Mouse (Mus musculus) kidney, postnatal 25 days (tissue): ENCODE results near the gene Tshb.

Source experiments
- DNase-seq, 2 experiments: peaks; one replicate each; pipeline ENCODE4 v3.0.0; 2021; ENCODE audit warnings: mixed read lengths in 2 of 2

Gene Tshb

DNA sequence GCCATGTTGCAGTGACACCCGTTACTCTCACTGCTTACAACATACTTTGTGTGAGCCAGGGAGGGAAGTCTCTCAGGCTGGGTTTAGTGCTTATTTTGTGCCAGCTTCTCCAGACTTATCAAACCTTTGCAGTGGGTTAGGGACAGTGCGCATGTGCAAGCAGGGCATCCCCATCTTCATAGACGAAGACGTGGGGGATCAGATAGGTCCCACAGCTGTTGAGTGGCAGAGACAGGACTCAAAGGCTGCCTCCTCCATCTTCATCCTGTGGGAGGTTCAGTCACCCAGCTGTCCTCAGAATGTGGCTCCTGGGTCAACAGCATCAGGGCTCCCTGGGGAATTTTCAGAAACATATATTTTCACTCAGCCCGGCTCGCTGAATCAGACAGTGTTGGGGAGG is 46.1 kb downstream of the Tshb start:
- no peak for DNase-seq

DNA sequence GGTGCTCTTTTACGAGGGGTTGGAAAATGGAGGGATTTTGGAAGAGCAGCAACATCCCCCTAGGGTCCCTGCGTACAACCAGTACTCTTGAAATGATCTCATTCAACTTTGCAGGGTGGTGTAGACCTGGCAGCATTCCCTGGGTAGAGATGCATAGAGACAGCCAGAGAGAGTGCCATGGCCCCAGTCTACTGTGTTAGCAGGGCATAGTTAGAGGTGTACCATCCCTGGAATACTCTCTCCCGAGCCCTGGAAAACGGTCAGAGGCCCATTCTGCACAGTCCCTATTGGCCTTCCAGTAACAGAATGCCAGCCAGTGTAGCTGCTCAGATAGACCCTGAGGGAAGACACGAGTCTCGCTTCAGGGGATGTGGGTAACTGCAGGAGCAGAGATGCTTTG is 46.9 kb downstream of the Tshb start:
- DNase-seq = no peak

DNA sequence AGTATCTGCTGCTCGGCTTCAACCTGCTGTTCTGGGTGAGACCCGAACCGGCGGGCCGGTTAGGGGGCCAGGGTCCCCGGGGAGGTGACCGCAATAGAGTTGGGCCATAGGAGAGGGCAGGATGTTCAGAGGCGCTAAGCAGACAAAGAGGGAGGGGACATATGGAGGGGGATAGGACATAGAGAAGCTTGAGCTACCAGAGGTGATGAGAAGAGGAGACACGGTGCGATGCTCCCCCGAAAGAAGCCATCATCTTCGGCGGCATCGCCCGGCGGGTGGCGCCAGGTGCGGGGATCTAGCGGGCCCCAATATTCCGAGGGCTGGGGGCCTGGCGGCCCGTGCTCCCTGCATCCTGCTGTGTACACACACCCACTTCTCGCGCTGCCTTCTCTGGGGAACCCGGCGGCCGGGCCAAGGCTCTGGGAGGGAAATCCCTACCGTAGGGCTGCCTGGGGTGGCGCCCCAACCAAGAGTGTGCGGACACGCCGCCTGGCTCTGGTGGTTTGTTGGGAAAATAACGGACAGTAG is 47.4 kb downstream of the Tshb start:
- DNase-seq = no peak

DNA sequence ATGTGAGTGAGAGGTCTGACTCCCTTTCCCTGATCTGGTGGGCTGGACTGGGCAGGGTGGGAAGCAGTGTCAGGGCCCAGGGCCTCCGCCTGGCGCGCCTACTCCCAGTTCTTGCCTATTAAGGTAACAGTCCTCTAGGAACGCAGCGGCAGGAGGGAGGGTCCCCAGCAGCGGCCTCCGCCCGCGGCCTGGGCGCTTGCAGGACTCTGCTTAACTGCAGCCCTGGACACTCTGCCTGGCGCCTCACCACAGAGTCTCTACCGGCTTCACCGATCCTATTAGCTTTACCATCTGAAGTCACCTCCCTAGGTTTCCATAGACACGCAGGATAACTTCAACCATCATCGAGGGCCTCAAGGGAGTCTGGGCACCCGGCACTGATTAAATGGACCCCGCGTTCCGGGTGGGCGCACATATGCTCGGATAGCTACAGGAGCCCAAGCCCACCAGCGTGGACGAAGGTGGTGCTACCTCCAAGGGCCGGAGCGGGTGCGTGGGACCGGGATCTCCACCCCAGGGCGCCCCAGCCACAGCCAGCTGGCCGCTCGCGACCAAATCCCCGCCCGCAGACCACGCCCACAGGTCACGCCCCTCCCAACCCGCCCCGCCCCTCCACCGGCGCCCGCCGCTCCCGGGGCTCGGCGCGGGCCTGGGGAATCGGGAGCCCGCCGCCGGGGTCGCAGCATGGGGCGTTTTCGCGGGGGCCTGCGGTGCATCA is 48.0 kb downstream of the Tshb start, which contains the start of gene Tspan2:
Gene Tspan2 (plus strand): TSS at position 217 of the 718 bp plus-strand sequence.
- peak; percentile 65 to 69 for DNase-seq

DNA sequence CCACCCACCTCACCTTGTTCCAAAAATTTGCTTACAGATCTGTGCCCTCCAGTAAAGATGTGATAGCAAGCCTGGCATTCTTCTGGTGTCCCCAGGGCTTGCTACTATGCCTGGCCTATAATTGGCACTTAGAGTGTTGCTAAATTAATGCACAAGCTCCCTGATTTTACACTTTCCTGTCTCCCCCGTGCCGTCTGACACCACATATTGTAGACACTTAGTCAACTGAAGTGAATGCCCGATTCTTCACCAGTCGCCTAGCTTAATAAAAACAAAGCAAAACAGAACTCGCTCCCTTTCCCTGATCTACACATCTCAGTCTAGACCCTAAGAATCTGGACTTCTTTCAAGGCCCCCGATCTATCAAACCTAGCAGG is 48.6 kb downstream of the Tshb start:
- no peak for DNase-seq

DNA sequence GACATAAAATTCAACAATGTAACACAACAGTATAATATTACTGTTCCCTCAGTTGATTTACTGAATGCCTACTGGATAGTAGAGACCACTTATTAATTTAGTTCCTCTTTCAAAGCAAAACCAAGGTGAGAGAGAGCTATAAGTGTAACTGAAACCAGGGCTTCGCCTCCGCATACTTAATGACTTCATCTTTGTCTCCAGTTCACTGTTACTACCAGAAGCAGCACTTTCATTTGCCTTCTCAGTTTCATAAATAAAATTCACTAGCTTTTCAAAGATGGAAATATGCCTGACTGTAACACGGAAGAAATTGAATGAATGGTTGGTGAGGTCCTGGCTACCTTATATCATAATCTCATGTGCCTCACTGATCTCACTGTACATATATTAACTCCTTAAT is 49.5 kb downstream of the Tshb start:
- no peak for DNase-seq

DNA sequence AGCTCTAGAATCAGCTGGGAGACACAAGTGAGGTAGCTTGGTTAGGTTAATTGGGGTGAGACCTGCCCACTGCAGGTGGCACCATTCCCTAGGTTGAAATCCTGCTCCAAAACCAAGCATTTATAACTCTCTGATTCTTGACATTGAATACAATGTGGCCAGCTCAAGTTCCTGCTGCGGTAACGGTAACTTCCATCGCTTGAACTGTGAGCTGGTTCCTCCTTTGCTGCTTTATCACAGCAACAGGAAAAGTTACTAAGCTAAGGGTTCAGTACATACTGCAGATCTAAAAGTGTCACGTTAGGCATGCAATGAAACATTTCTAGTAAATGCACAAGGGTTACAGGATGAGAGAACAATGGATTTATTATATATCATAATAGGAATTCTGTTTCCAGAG is 49.9 kb downstream of the Tshb start:
- no peak for DNase-seq

DNA sequence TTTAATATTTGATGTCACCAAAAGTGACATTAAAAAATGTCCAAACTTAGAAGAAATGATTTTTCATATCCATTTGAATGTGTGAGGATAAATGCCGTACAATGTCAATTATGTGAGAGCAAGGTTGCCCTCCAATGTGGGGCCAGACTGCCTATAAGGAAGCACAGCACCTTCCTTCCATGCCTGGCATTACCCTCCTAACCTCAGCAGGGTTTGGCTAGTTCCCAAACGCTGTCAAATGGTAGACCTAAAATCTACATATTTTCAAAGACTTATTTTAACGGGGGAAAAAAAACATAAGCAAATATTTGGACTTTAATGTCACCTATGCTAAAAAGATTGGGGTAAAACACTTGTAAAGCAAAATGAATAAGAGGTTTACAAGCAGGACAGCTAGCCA is 51.4 kb downstream of the Tshb start:
- no peak for DNase-seq

DNA sequence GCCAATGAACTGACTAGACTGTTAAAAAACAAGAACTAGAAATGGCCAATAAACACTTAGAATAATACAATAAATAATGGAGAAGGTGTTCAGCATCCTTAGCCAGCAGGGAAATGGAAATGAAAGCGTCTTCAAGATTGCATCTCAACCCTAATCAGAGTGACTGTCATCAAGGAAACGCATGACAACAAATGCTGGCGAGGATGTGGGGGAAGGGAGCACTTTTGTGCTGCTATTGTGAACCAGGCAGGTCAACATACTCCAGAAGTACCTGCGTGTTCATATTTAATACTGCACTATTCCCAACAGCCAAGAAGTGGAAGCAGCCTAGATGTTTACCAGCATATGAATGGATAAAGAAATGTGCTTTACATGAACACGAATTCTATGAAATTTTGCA is 53.1 kb downstream of the Tshb start:
- no peak for DNase-seq
